Mouse (Mus musculus) inflammation-experienced regulatory T-cells, adult 16 weeks (primary cell): Measurements from ENCODE around the gene Cacna1g. TPM values are rescaled to one million over a fixed set of nuclear protein-coding genes. Genes with fewer than 3 reads are reported as not detected.

Experiments
- polyA plus RNA-seq: library from polyadenylated mRNA; unstranded; fragments of 100-300 nt; shearing (Covaris generic); gene quantifications from one replicate; pipeline ENCODE4 v1.2.1, GENCODE M21; 2017

The Cacna1g gene
- polyA plus RNA-seq = not detected

DNA sequence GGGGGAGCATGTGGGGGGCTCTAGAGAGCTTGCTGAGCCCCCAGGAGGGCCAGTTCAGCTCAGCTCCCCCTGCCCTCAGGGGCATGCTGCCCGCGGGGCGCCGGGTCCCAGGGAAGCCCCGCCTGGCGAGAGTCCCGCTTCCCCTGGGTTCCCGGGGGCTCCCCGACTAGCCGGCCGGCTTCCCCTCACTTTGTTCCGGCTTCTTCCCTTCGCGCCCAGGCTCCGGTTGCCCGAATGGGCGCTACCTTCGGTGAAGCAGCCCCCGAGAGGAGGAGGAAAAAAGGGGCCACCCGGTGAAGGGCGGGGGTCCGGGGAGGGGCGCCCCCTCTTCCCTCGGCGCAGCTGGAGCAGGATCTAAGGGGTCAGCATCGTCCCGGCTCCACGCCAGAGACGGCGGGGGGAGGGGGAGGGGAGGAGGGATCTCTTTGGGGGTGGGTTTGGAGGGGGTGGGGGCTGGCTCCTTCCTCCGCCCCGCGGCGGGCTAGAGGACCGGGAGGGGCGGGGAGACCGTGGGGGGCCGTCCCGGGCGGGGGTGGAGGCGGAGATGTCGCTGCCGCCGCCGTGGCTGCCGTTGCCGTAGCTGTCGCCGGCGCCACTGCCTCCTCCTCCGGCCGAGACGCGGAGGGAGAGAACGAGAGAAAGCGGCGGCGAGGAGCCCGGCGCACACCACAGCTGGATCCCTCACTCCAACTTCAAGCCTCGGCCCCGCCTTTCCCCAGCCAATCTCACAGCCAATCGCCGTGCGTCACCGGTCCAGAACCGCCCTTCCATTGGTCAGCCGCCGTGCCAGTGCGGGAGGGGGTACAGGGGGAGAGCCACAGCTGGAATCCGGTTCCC, at the start of gene Cacna1g:
Cacna1g (minus strand) TSS at position 492 of the 837 bp plus-strand sequence.

DNA sequence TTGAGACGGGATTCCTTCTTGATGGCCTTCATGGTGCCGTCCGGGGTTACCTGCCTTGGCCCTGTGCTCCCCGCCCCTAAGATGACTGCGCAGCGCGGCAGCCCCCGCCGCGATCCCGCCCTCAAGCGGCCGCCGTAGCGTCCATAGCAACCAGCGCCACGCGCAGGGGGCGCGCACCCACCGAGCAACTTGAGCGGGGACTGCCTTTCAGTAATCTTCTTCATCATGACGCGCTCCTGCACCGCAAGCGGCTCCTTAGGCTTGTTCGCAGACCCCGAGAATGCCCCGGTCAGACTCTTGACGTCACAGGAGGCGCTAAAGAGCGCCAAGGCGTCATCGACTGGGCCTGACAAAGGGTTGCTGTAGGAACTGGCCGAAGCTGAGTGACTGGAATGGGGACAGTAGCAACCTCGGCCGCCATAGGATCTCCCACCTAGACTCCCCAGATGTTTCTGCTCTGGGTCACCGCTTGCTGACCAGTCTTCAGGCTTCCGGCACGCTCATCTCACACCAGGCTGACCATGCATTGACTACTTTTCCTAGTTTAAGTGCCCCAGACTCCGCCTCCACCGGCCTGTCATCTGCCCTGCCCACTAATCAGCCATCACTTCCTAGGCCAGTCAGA, 47.3 kb upstream of the Cacna1g start, which contains the start of gene Mycbpap:
Mycbpap (minus strand) TSS at position 524 of the 625 bp plus-strand sequence.

DNA sequence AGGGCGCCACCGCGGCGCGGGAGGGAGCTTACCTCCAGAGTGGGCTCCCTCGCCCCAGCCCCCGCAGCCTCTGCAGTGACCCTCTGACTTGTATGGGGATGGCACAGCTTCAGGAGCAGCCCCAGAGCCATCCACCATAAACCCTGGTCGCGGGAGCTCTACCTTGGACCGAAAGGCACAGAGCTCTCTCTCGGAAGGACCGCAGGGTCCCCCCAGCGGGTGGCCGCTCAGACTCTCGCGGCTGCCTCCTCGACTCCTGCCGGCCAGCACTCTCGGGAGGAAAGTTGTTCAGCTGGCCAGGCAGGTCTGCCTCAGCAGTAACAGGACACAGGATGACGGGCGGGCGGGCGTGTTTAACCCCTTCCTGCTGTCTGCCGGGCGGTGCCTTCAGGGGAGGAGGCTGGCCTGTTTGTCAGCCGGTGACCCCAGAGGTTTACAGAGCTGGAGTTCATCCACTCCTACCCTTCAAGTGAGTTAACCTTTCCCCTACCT, 25.7 kb upstream of the Cacna1g start, which contains the start of gene Epn3:
Epn3 (minus strand) TSS at position 314 of the 492 bp plus-strand sequence.

DNA sequence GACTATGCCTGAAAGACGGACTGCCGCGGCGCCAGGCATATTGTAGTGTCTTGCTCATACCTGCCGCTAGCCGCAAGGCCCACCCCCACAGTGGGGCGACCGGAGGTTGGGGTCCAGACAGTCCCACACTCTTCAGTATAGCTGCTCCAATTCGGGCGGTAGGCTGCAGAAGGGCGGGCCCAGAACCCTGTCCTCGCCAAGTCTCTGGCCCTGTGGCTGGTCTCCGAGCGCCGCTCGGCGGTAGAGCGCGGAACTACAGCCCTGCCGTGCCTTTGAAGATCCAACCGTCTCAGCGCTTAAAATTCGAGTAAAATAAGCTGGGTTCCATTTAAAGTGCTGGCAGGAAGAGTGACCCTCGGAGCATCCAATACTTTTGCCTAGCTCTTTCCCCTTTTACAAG, 12.0 kb upstream of the Cacna1g start, which contains the start of gene Spata20:
Spata20 (minus strand) TSS at position 179 of the 400 bp plus-strand sequence.

DNA sequence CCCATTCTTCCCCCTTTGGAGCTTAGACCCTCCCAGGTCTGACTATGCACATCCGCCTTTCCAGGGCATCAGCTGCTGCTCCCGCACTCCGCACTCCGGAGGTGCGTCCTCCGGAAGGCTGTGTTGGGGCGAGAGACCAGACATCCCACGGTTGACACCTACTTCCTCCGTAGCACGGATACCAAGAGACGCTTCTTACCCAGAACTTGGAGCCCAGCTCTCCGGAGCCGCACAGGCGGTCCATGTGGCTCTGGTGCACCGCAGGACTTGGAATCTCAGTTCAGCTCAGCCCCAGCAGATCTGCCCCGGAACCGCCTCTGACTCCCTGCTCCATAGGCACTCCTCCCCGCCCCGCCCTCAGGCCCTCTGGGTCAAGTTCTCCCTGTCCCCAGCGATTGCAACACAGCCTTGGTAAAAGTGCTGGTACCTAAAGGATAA, 81.3 kb downstream of the Cacna1g start, which contains the start of gene Abcc3:
Abcc3 (minus strand) TSS at position 326 of the 438 bp plus-strand sequence.

Other genes starting within 250 kb of the Cacna1g start
- gene Wfikkn2, start 228.2 kb downstream of the Cacna1g start, polyA plus RNA-seq = 0.11 TPM
- gene Gm21885, start 192.3 kb downstream of the Cacna1g start, polyA plus RNA-seq = 0.51 TPM
- gene Luc7l3, start 152.2 kb downstream of the Cacna1g start, polyA plus RNA-seq = 97.1 TPM
- gene Ankrd40, start 146.2 kb downstream of the Cacna1g start, polyA plus RNA-seq = 8.1 TPM
- gene Abcc3, start 81.2 kb downstream of the Cacna1g start, polyA plus RNA-seq = 7.7 TPM
- not detected for gene Spata20, start 12.0 kb upstream of the Cacna1g start, polyA plus RNA-seq
- gene Epn3, start 25.8 kb upstream of the Cacna1g start, polyA plus RNA-seq = not detected
- not detected for gene Mycbpap, start 47.5 kb upstream of the Cacna1g start, polyA plus RNA-seq
- 3.8 TPM for gene Rsad1, start 75.1 kb upstream of the Cacna1g start, polyA plus RNA-seq
- gene Chad, start 90.8 kb upstream of the Cacna1g start, polyA plus RNA-seq = 0.40 TPM
- gene Acsf2, start 127.7 kb upstream of the Cacna1g start, polyA plus RNA-seq = 8.7 TPM
- gene Lrrc59, start 155.6 kb upstream of the Cacna1g start, polyA plus RNA-seq = 16.5 TPM
- gene Mrpl27, start 179.6 kb upstream of the Cacna1g start, polyA plus RNA-seq = 56.4 TPM
- gene Eme1, start 179.8 kb upstream of the Cacna1g start, polyA plus RNA-seq = 1.8 TPM
- 27.4 TPM for gene Xylt2, start 203.3 kb upstream of the Cacna1g start, polyA plus RNA-seq
- not detected for gene Gm11541, start 230.3 kb upstream of the Cacna1g start, polyA plus RNA-seq